Mouse (Mus musculus) lung, embryonic 14.5 days (tissue): ENCODE data around the gene Rnf151. TPM values are rescaled to one million over a fixed set of nuclear protein-coding genes. Genes with fewer than 3 reads are reported as not detected.
A peak's percentile ranks its signal among the peaks of the same experiment; 100 is the strongest.

ENCODE experiments used
- ATAC-seq: fragments of 200-750 bp; cut with Nextera tagmentation; 2 replicates; pipeline ENCODE4 v1.8.0; 2017; ENCODE audit warnings: mild to moderate bottlenecking, moderate TSS enrichment, moderate library complexity; ENCODE audit not compliant: insufficient read depth
- DNase-seq: peaks from one replicate; pipeline ENCODE4 v3.0.0-alpha.2; 2015
- H3K27ac ChIP-seq: fragments of 300-500 bp; sonication (generic); 2 replicates; pipeline ENCODE4 v1.5.1; 2014; ENCODE audit warnings: low read depth, mild to moderate bottlenecking, moderate library complexity
- H3K27me3 ChIP-seq: fragments of 300-500 bp; sonication (generic); 2 replicates; pipeline ENCODE4 v1.6.1; 2014; ENCODE audit warnings: low read length, control low read depth; ENCODE audit not compliant: insufficient read depth
- H3K36me3 ChIP-seq: fragments of 300-500 bp; sonication (generic); 2 replicates; pipeline ENCODE4 v1.6.1; 2014; ENCODE audit warnings: control low read depth; ENCODE audit not compliant: insufficient read depth
- H3K4me1 ChIP-seq: fragments of 300-500 bp; sonication (generic); 2 replicates; pipeline ENCODE4 v1.6.1; 2014; ENCODE audit warnings: antibody characterized with exemption, control low read depth; ENCODE audit not compliant: insufficient read depth
- H3K4me2 ChIP-seq: fragments of 300-500 bp; sonication (generic); 2 replicates; pipeline ENCODE4 v1.6.1; 2014; ENCODE audit warnings: mild to moderate bottlenecking
- H3K4me3 ChIP-seq: fragments of 300-500 bp; sonication (generic); 2 replicates; pipeline ENCODE4 v1.5.1; 2014; ENCODE audit warnings: low read depth, low read length
- H3K9ac ChIP-seq: fragments of 300-500 bp; sonication (generic); 2 replicates; pipeline ENCODE4 v1.6.1; 2014
- H3K9me3 ChIP-seq: fragments of 300-500 bp; sonication (generic); 2 replicates; pipeline ENCODE4 v1.6.1; 2016; ENCODE audit warnings: low read depth, low read length, control low read depth
- CTCF ChIP-seq: IDR thresholded peaks from 2 replicates; pipeline ENCODE4 v1.5.1; 2016; ENCODE audit warnings: antibody characterized with exemption, low read depth
- WGBS: fragments of 180-500 bp; shearing (Covaris S2); extraction: QIAGEN DNeasy Blood & Tissue Kit; methylation state at CpG from one replicate; pipeline ENCODE4 v1.1.7; 2014; 5-methylcytosine and 5-hydroxymethylcytosine counted together
- polyA plus RNA-seq: library from polyadenylated mRNA; unstranded; fragments of >200 nt; fragmentation: Nextera tagmentation; extraction: Ambion mirVana; gene quantifications from 2 replicates; pipeline ENCODE4 v1.2.1, GENCODE M21; 2014

Gene Rnf151
- 0.46 and 0.71 TPM in 2 replicates for polyA plus RNA-seq

- H3K4me3 ChIP-seq = peak within 1 kb of the TSS; percentile 90
- H3K4me2 ChIP-seq = peak within 1 kb of the TSS; percentile 66
- H3K27ac ChIP-seq = no peak within 1 kb of the TSS
- H3K9me3 ChIP-seq = no peaks in the 10 kb centered on the region
- WGBS = 80% methylated on average over 4 of the region's 4 CpGs
- no peaks in the 10 kb centered on the region for H3K27me3 ChIP-seq
- DNase-seq = no peak
- peaks cover 47% of the 10 kb centered on the region for H3K36me3 ChIP-seq
- peak within 1 kb of the TSS; percentile 95 for H3K9ac ChIP-seq
- 0 out of 2 replicates have a peak, but pooled peaks cover 7% of the 10 kb centered on the region for H3K4me1 ChIP-seq
- no peak for TF ChIP-seq CTCF
- ATAC-seq = no peak
Measured at GRCm38 (mm10) chr17:24717943-24718342, at the start of gene Rnf151, which contains the start of gene Rps2. Gene Rnf151 (minus strand): TSS chr17:24718063. Gene Rps2 (plus strand): TSS chr17:24718116.

GRCm38 (mm10) chr17:24766266-24766875 lies 48.5 kb upstream of the Rnf151 start:
- H3K9ac ChIP-seq = no peak overlapping the region
- H3K36me3 ChIP-seq = no peaks in the 10 kb centered on the region
- TF ChIP-seq CTCF = no peak
- peaks cover 5% of the 10 kb centered on the region; the same call in 1 of the 2 replicates for H3K4me1 ChIP-seq
- peaks cover 5% of the 10 kb centered on the region; the same call in 1 of the 2 replicates for H3K27me3 ChIP-seq
- 22% methylated on average over 12 of the region's 12 CpGs for WGBS
- ATAC-seq (no peak), DNase-seq (no peak)
- no peak overlapping the region for H3K4me2 ChIP-seq
- no peaks in the 10 kb centered on the region for H3K9me3 ChIP-seq
- H3K27ac ChIP-seq = no peak overlapping the region
- no peak overlapping the region for H3K4me3 ChIP-seq

DNA sequence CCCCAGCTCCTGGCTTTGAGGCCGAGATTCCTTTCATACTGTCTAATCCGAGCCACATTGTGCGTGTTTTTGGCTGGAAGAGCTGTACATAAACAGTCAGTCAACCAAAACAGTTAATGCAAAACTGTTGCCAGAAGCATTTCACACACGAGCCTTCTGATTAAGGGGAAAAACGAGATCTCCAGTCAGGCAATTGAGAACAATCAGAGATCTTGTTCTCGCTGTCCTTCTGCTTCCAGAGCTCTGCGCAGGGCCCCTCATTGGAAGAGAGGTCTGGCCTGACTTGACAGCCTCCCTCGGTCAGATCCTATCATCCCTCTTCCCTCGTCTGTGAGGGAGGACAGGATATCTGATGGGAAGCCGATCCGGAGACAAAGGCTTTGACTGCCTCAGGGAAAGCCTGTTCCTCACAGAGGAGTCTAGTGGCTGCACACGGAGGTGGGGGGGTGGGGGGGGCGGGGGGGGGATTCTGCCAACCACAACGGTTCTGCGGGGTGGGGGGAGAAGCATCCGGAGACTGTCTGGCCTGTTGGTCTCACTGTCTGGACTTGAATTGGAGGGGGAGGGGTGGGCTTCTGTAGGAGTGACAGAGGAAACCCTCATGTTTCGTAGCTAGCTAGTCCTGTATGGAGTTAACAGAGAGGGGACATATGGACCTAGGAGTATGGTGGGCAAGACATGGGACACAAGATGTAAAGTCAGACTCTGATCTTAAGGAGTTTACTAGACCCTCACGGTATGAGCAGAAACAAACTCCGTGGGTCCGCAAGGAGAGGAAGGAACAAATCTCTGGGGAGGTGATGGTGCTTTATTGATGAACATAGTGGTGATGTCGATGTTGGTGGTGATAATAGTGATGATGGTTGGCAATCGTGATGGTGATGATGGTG lies 47.4 kb upstream of the Rnf151 start:
- Histone ChIP-seq H3K36me3 (no peaks in the 10 kb centered on the region), H3K27me3 (peaks cover 5% of the 10 kb centered on the region; the same call in 1 of the 2 replicates), H3K9me3 (no peaks in the 10 kb centered on the region), H3K4me1 (peaks cover 5% of the 10 kb centered on the region; the same call in 1 of the 2 replicates), H3K4me3 (no peak overlapping the region), H3K27ac (no peak overlapping the region), H3K4me2 (no peak overlapping the region), H3K9ac (no peak overlapping the region)
- 39% methylated on average over 22 of the region's 22 CpGs for WGBS
- no peak for ATAC-seq
- peak; percentile 59 for DNase-seq
- no peak for TF ChIP-seq CTCF

DNA sequence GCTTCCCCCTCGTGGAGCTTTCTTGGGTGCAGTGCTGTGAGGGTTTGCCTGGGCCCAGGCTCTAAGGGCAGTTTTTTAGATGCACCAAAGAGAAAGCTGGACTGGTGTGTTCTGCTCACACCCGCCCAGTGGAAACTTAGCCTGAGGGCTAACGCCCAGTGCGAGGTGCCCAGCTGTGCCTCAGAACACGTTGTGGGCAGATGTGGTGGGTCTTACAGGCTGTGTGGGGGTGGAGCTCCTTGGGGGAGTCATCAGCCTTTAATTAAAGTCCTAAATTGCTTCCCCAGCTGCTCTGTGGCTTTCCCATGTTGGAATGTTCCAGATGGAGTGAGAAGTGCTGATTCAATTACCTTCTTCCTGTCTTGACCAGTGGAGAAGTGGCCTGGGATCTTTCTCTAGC lies 43.3 kb upstream of the Rnf151 start:
- H3K9me3 ChIP-seq = no peaks in the 10 kb centered on the region
- no peak overlapping the region for H3K9ac ChIP-seq
- H3K4me1 ChIP-seq = peaks cover 3% of the 10 kb centered on the region; the same call in 1 of the 2 replicates
- DNase-seq (no peak), ATAC-seq (no peak)
- no peak overlapping the region for H3K4me3 ChIP-seq
- TF ChIP-seq CTCF = no peak
- H3K4me2 ChIP-seq = no peak overlapping the region
- H3K27me3 ChIP-seq = no peaks in the 10 kb centered on the region
- H3K36me3 ChIP-seq = no peaks in the 10 kb centered on the region
- H3K27ac ChIP-seq = no peak overlapping the region
- 61% methylated on average over 5 of the region's 5 CpGs for WGBS

- ATAC-seq = no peak
- H3K4me2 ChIP-seq = no peak overlapping the region
- no peak for TF ChIP-seq CTCF
- H3K4me1 ChIP-seq = 0 out of 2 replicates have a peak, but pooled peaks cover 3% of the 10 kb centered on the region
- H3K27ac ChIP-seq = no peak overlapping the region
- H3K4me3 ChIP-seq = no peak overlapping the region
- 75% methylated on average over 1 of the region's 1 CpGs for WGBS
- DNase-seq = no peak
- no peaks in the 10 kb centered on the region for H3K36me3 ChIP-seq
- H3K27me3 ChIP-seq = peaks cover 31% of the 10 kb centered on the region
- no peak overlapping the region for H3K9ac ChIP-seq
- no peaks in the 10 kb centered on the region for H3K9me3 ChIP-seq
Measured at GRCm38 (mm10) chr17:24757394-24757793, 39.5 kb upstream of the Rnf151 start.

GRCm38 (mm10) chr17:24752415-24753394 lies 34.8 kb upstream of the Rnf151 start, which contains the start of gene Hs3st6:
Gene Hs3st6 (plus strand): TSS chr17:24752988.
- H3K9ac ChIP-seq = peak within 1 kb of the TSS; percentile 29; the same call in 1 of the 2 replicates
- H3K9me3 ChIP-seq = no peaks in the 10 kb centered on the region
- H3K4me3 ChIP-seq = peak within 1 kb of the TSS; percentile 52
- peaks cover 56% of the 10 kb centered on the region for H3K27me3 ChIP-seq
- H3K27ac ChIP-seq = no peak within 1 kb of the TSS
- ATAC-seq = peak; percentile 90
- H3K4me1 ChIP-seq = 0 out of 2 replicates have a peak, but pooled peaks cover 3% of the 10 kb centered on the region
- DNase-seq = peak; percentile 60
- no peaks in the 10 kb centered on the region for H3K36me3 ChIP-seq
- WGBS = under 1% methylated on average over 79 of the region's 82 CpGs
- TF ChIP-seq CTCF = no peak
- H3K4me2 ChIP-seq = peak within 1 kb of the TSS; percentile 96
